Mouse (Mus musculus) myocyte (in vitro differentiated cells): Measurements from ENCODE around the gene Maz.

Source experiments
- E2F4 ChIP-seq: IDR thresholded peaks from one replicate; pipeline ENCODE4 v1.6.1; 2011; ENCODE audit warnings: mild to moderate bottlenecking, control low read depth, moderate library complexity; ENCODE audit not compliant: insufficient read depth
- MAX ChIP-seq: IDR thresholded peaks from one replicate; pipeline ENCODE4 v1.6.1; 2011; ENCODE audit warnings: low read depth, mild to moderate bottlenecking, control low read depth
- MYOD1 ChIP-seq, 3 experiments: IDR thresholded peaks; one replicate each; pipeline ENCODE4 v1.6.1; 2011; ENCODE audit warnings: control low read depth in 2 of 3, low read depth in 2 of 3, mild to moderate bottlenecking in 2 of 3, moderate library complexity in 1 of 3; ENCODE audit not compliant: insufficient read length in 2 of 3, control insufficient read depth in 1 of 3
- MYOG ChIP-seq, 3 experiments: IDR thresholded peaks; one replicate each; pipeline ENCODE4 v1.6.1; 2011; ENCODE audit warnings: control low read depth in 2 of 3, low read depth in 2 of 3, mild to moderate bottlenecking in 2 of 3; ENCODE audit not compliant: insufficient read length in 2 of 3, control insufficient read depth in 1 of 3, insufficient read depth in 1 of 3
- POLR2A ChIP-seq: IDR thresholded peaks from one replicate; pipeline ENCODE4 v1.6.1; 2011; ENCODE audit warnings: low read depth, mild to moderate bottlenecking, control low read depth, moderate library complexity; ENCODE audit not compliant: insufficient read length
- POLR2AphosphoS2 ChIP-seq: IDR thresholded peaks from one replicate; pipeline ENCODE4 v1.6.1; 2011; ENCODE audit warnings: low read depth, control low read depth; ENCODE audit not compliant: insufficient read length
- TCF12 ChIP-seq: IDR thresholded peaks from one replicate; pipeline ENCODE4 v1.6.1; 2011; ENCODE audit warnings: mild to moderate bottlenecking, control low read depth; ENCODE audit not compliant: poor library complexity, insufficient read depth, severe bottlenecking
- USF1 ChIP-seq: IDR thresholded peaks from one replicate; pipeline ENCODE4 v1.6.1; 2011; ENCODE audit warnings: low read depth, mild to moderate bottlenecking, control low read depth, moderate library complexity

DNA sequence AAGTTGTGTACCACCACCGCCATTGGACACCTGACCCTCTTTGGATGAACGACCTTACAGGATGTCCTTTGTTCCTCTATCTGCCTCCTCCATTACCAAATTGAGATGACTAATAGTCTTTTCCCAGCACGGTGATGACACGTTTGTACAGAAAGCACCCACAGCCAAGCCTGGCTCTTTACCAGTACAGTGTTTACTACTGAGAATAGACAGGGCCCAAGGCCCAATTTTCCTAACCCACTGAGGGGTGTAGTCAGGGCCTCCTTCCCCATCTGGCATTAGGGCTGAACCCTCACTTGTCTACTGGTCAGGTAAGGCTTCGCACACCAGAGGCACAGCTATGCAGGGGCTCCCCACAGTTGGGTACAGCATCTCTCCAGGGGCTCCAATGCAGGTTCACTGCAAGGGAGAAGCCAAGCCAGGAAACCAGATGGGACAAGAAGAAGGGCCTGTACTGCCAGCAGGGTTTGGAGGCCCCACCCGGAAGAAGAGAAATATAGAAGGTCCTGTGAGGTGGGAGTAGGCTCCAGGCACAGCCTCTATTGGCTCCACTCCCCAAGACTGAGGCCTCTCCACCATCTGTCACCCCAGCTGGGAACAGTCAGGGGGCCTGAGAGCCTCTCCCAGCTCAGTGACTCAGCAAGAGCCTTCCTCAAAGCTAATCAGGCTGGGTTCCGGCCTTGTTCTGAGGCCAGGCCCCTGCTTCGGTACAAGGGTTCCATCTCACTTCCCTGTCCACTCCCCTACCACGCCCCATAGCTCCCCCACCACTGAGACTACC, 18.4 kb downstream of the Maz start:
- TF ChIP-seq POLR2A (peak; percentile 31), USF1 (no peak), MYOD1 (IDR thresholded peaks at IDR 0.05; ENCODE audit: control insufficient read depth in 1 of 3, insufficient read length in 2 of 3, low read depth in 2 of 3) (peak; percentile 3 to 78 (median 49)), POLR2AphosphoS2 (peak; percentile 23), TCF12 (peak; percentile 41), E2F4 (no peak), MAX (no peak), MYOG (IDR thresholded peaks at IDR 0.05; ENCODE audit: control insufficient read depth in 1 of 3, insufficient read depth in 1 of 3, insufficient read length in 2 of 3, low read depth in 2 of 3) (peak in 2 of 3 experiments; percentile 71 to 83)
